Mouse (Mus musculus) erythroblast, embryonic 14.5 days (primary cell): ENCODE measurements around the gene Pnpla6. TPM values are rescaled to one million over a fixed set of nuclear protein-coding genes. Genes with fewer than 3 reads are reported as not detected.

Source experiments
- H3K27me3 ChIP-seq: 2 replicates; pipeline ENCODE4 v1.6.1; 2012; ENCODE audit warnings: inconsistent platforms; ENCODE audit not compliant: control insufficient read depth
- H3K36me3 ChIP-seq: 2 replicates; pipeline ENCODE4 v1.6.1; 2012; ENCODE audit warnings: mild to moderate bottlenecking, inconsistent platforms; ENCODE audit not compliant: control insufficient read depth
- H3K4me1 ChIP-seq: 2 replicates; pipeline ENCODE4 v1.6.1; 2012; ENCODE audit warnings: inconsistent platforms; ENCODE audit not compliant: control insufficient read depth
- H3K4me3 ChIP-seq: replicated peaks from 2 replicates; pipeline ENCODE3; 2012; ENCODE audit warnings: moderate library complexity, mild to moderate bottlenecking, inconsistent platforms
- H3K9me3 ChIP-seq: 2 replicates; pipeline ENCODE4 v1.6.1; 2012; ENCODE audit warnings: low read length, inconsistent platforms, mixed read lengths; ENCODE audit not compliant: control insufficient read depth
- GATA1 ChIP-seq: IDR thresholded peaks from 2 replicates; pipeline ENCODE4 v1.6.1; 2012; ENCODE audit warnings: low read length, inconsistent platforms, mixed read lengths
- TAL1 ChIP-seq: IDR thresholded peaks from 3 replicates; pipeline ENCODE4 v1.6.1; 2012; ENCODE audit warnings: low read length, inconsistent platforms, mixed read lengths
- polyA plus RNA-seq: library from polyadenylated mRNA; stranded (reverse); fragments of >175 nt; gene quantifications from 2 replicates; pipeline ENCODE4 v1.2.3, GENCODE M21; 2012

Gene Pnpla6
- polyA plus RNA-seq, 1 experiment = 1.7 TPM

DNA sequence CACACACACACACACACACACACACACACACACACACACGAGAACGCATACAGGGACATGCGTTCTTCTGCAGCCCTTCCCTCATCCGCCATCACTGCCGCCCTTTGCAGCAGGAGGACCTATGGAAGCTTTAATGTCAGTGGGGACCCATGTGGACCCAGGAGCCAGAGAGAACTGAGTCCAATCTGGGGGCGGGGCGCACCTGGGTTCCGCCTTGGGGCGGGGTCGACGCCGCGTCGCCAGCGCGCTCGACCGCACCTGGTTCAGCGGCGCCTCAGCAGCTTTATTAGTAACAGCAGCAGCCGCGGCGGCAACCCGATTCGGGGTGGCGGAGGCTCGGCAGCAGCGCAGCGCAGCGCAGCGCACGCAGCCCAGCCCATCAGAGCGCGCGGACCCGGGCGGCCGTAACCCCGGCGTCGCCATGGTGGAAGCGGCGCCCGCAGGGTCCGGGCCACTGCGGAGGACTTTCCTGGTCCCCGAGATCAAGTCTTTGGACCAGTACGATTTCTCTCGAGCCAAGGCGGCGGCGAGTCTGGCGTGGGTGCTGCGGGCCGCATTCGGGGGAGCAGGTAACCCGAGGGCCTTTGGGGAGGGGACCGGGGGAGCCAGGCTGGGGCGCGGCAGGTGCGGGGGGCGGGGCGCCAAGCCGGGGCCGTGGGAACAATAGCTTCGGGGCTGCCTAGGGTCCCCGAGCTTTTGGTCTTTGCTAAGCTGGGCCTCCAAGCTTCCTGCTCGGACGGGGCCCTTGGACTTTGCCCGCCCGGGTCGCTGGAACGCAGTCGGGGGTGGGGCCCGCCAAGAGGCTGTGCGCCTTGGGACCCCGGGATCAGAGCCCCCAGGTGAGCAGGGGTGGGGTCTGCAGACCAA lies 72.4 kb downstream of the Pnpla6 start:
- Histone ChIP-seq H3K27me3 (peaks cover 7% of the 10 kb centered on the region), H3K36me3 (no peaks in the 10 kb centered on the region), H3K9me3 (no peaks in the 10 kb centered on the region), H3K4me1 (peaks cover 33% of the 10 kb centered on the region), H3K4me3 (peak overlapping the region; percentile 72)
- TF ChIP-seq GATA1 = no peak
- TF ChIP-seq TAL1 = no peak

DNA sequence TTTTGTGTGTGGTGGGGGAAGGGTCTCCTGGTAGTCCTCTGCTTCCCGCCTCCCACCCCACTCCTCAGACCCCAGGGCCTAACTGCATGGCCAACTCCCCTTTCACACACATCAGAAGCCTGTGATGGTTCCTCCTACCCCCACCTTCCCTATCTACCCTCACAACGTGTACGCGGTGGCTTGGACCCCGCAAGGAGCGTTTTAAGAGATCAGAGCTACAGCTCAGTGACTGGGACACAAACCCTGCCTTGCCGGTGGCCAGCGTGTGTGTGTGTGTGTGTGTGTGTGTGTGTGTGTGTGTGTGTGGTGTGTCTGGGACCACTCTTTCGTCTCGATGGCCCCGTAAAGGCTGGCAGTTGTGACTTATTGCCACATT lies 73.1 kb downstream of the Pnpla6 start:
- TF ChIP-seq TAL1 = no peak
- TF ChIP-seq GATA1 = no peak
- H3K9me3 ChIP-seq = no peaks in the 10 kb centered on the region
- peak overlapping the region; percentile 72 for H3K4me3 ChIP-seq
- H3K4me1 ChIP-seq = peaks cover 33% of the 10 kb centered on the region
- H3K27me3 ChIP-seq = peaks cover 7% of the 10 kb centered on the region
- no peaks in the 10 kb centered on the region for H3K36me3 ChIP-seq

GRCm38 (mm10) chr8:3593470-3593869 lies 78.3 kb downstream of the Pnpla6 start:
- TF ChIP-seq TAL1 = no peak
- TF ChIP-seq GATA1 = no peak
- H3K9me3 ChIP-seq = no peaks in the 10 kb centered on the region
- peaks cover 2% of the 10 kb centered on the region; the same call in 1 of the 2 replicates for H3K36me3 ChIP-seq
- H3K27me3 ChIP-seq = no peaks in the 10 kb centered on the region
- H3K4me1 ChIP-seq = peaks cover 7% of the 10 kb centered on the region
- no peak overlapping the region for H3K4me3 ChIP-seq

Other genes starting within 250 kb of the Pnpla6 start
- 0.05 and 0.16 TPM in 2 replicates for gene Insr, start 235.8 kb upstream of the Pnpla6 start, polyA plus RNA-seq
- gene A430078G23Rik, start 162.0 kb upstream of the Pnpla6 start, polyA plus RNA-seq = not detected in 2 replicates
- 0.32 and 0.56 TPM in 2 replicates for gene Arhgef18, start 122.4 kb upstream of the Pnpla6 start, polyA plus RNA-seq
- 0.06 TPM in 1 of 2 replicates, not detected in the other for gene Pex11g, start 47.7 kb upstream of the Pnpla6 start, polyA plus RNA-seq
- not detected in 2 replicates for gene Tex45, start 44.5 kb upstream of the Pnpla6 start, polyA plus RNA-seq
- 0.07 and 0.20 TPM in 2 replicates for gene Zfp358, start 22.2 kb upstream of the Pnpla6 start, polyA plus RNA-seq
- gene Mcoln1, start 14.9 kb upstream of the Pnpla6 start, polyA plus RNA-seq = 10.0 and 15.4 TPM in 2 replicates
- not detected in 2 replicates for gene C330021F23Rik, start 52.6 kb downstream of the Pnpla6 start, polyA plus RNA-seq
- 0.37 and 0.54 TPM in 2 replicates for gene Camsap3, start 71.9 kb downstream of the Pnpla6 start, polyA plus RNA-seq
- 4.2 and 4.7 TPM in 2 replicates for gene Xab2, start 105.9 kb downstream of the Pnpla6 start, polyA plus RNA-seq
- 12.7 and 17.8 TPM in 2 replicates for gene Pet100, start 106.2 kb downstream of the Pnpla6 start, polyA plus RNA-seq
- gene Pcp2, start 110.2 kb downstream of the Pnpla6 start, polyA plus RNA-seq = not detected in 2 replicates
- gene Stxbp2, start 115.6 kb downstream of the Pnpla6 start, polyA plus RNA-seq = 13.3 and 17.2 TPM in 2 replicates
- not detected in 2 replicates for gene Retn, start 140.4 kb downstream of the Pnpla6 start, polyA plus RNA-seq
- not detected in 2 replicates for gene Mcemp1, start 150.4 kb downstream of the Pnpla6 start, polyA plus RNA-seq
- not detected in 2 replicates for gene Fcor, start 157.0 kb downstream of the Pnpla6 start, polyA plus RNA-seq
- 0.90 and 0.92 TPM in 2 replicates for gene Trappc5, start 160.9 kb downstream of the Pnpla6 start, polyA plus RNA-seq
- not detected in 2 replicates for gene Fcer2a, start 178.8 kb downstream of the Pnpla6 start, polyA plus RNA-seq
- gene Clec4g, start 205.3 kb downstream of the Pnpla6 start, polyA plus RNA-seq = 0.03 TPM in 1 of 2 replicates, not detected in the other
- not detected in 2 replicates for gene Cd209a, start 233.6 kb downstream of the Pnpla6 start, polyA plus RNA-seq